10 mouse cellular contexts compared by ENCODE assay signal in genomic region chr2:26298856-26299230, GRCm38 (mm10). TPM values are rescaled to one million over a fixed set of nuclear protein-coding genes. Genes with fewer than 3 reads are reported as not detected.
DNase-seq lines count a peak whose midpoint lies in the region; ATAC-seq and TF ChIP-seq lines count a peak whose summit lies in the region.
"Had no signal": no experiment of that assay in that cellular context is flagged by ENCODE, and none has a peak within 500 bp of the region (broad histone marks: within the 10 kb centered on the region; RNA-seq: fewer than 3 reads in every experiment).

No protein-coding gene starts in this region.

- TF ChIP-seq CTCF in lung, adult 2 months (IDR thresholded peaks at IDR 0.05; ENCODE audit: insufficient read depth, low read length): no peak

- H3K4me3 ChIP-seq in lung, adult 2 months (replicated peaks; ENCODE audit: extremely low read depth, low read depth, low read length): peak overlapping the region; percentile 15
- H3K4me3 ChIP-seq in embryonic facial prominence, embryonic 15.5 days (replicated peaks): no peak overlapping the region; the same call in 1 of the 2 replicates
- H3K4me3 ChIP-seq in midbrain, embryonic 10.5 days: peak overlapping the region; percentile 9; the same call in 1 of the 2 replicates
- peak overlapping the region; percentile 4; the same call in 1 of the 2 replicates for H3K4me3 ChIP-seq in stomach, embryonic 16.5 days (replicated peaks; ENCODE audit: low read length)

- WGBS in lung, adult 2 months: 32% methylated on average over 4 of the region's 4 CpGs
- 10% methylated on average over 4 of the region's 4 CpGs for WGBS in embryonic facial prominence, embryonic 15.5 days
- WGBS in midbrain, embryonic 10.5 days: 8% methylated on average over 4 of the region's 4 CpGs
- WGBS in stomach, embryonic 16.5 days: 26% methylated on average over 4 of the region's 4 CpGs

- H3K9me3 ChIP-seq in embryonic facial prominence, embryonic 15.5 days (replicated peaks): no peaks in the 10 kb centered on the region
- no peaks in the 10 kb centered on the region for H3K9me3 ChIP-seq in midbrain, embryonic 10.5 days (replicated peaks)
- no peaks in the 10 kb centered on the region for H3K9me3 ChIP-seq in stomach, embryonic 16.5 days (replicated peaks; ENCODE audit: control insufficient read depth, low read length)

- TF ChIP-seq POLR2A in lung, adult 2 months (IDR thresholded peaks at IDR 0.05; ENCODE audit: borderline replicate concordance, extremely low read depth, low read depth, low read length): no peak

- H3K27me3 ChIP-seq in embryonic facial prominence, embryonic 15.5 days: peaks cover 7% of the 10 kb centered on the region; the same call in 1 of the 2 replicates
- peaks cover 14% of the 10 kb centered on the region for H3K27me3 ChIP-seq in midbrain, embryonic 10.5 days (ENCODE audit: low read depth, poor library complexity, severe bottlenecking)
- no peaks in the 10 kb centered on the region for H3K27me3 ChIP-seq in stomach, embryonic 16.5 days (ENCODE audit: control insufficient read depth, insufficient read depth, low read length)
- H3K27me3 ChIP-seq: Patski had no signal

- no peaks in the 10 kb centered on the region for H3K36me3 ChIP-seq in embryonic facial prominence, embryonic 15.5 days
- no peaks in the 10 kb centered on the region for H3K36me3 ChIP-seq in midbrain, embryonic 10.5 days
- H3K36me3 ChIP-seq in stomach, embryonic 16.5 days (ENCODE audit: control insufficient read depth, insufficient read depth, low read length): no peaks in the 10 kb centered on the region

- peaks cover 2% of the 10 kb centered on the region; the same call in 1 of the 2 replicates for H3K4me1 ChIP-seq in lung, adult 2 months (ENCODE audit: control insufficient read depth, insufficient read depth, low read length)
- peaks cover 46% of the 10 kb centered on the region for H3K4me1 ChIP-seq in embryonic facial prominence, embryonic 15.5 days
- peaks cover 47% of the 10 kb centered on the region for H3K4me1 ChIP-seq in midbrain, embryonic 10.5 days
- H3K4me1 ChIP-seq in stomach, embryonic 16.5 days (ENCODE audit: control insufficient read depth, insufficient read depth, low read length): peaks cover 30% of the 10 kb centered on the region

- peak overlapping the region; percentile 65 for H3K27ac ChIP-seq in embryonic facial prominence, embryonic 15.5 days (replicated peaks)
- peak overlapping the region; percentile 80 for H3K27ac ChIP-seq in midbrain, embryonic 10.5 days (replicated peaks)
- peak overlapping the region; percentile 68 for H3K27ac ChIP-seq in stomach, embryonic 16.5 days (ENCODE audit: low read length)

- no peak for ATAC-seq in embryonic facial prominence, embryonic 15.5 days (ENCODE audit: insufficient number of reproducible peaks, low FRiP score, low TSS enrichment, low read depth)
- ATAC-seq in stomach, embryonic 16.5 days (ENCODE audit: insufficient read depth, low FRiP score): no peak

- peak overlapping the region; percentile 38 for H3K4me2 ChIP-seq in embryonic facial prominence, embryonic 15.5 days (replicated peaks)
- H3K4me2 ChIP-seq in stomach, embryonic 16.5 days (ENCODE audit: low read depth, low read length): peak overlapping the region; percentile 23; the same call in 1 of the 2 replicates

- no peak overlapping the region for H3K9ac ChIP-seq in embryonic facial prominence, embryonic 15.5 days
- peak overlapping the region; percentile 26; the same call in 1 of the 2 replicates for H3K9ac ChIP-seq in stomach, embryonic 16.5 days (ENCODE audit: low read length)

- no peak for DNase-seq in lung, adult 2 months
- DNase-seq in lung, postnatal 25 days (ENCODE audit: low spot score): no peak
- DNase-seq in midbrain, embryonic 10.5 days (ENCODE audit: low spot score): peak; percentile 26
- no peak for DNase-seq in spleen, postnatal 4 days (ENCODE audit: low spot score in 2 of 2)
- DNase-seq in cerebellum, postnatal 25 days: no peak
- no peak for DNase-seq in layer of hippocampus, adult 9-10 months (ENCODE audit: low spot score)
- DNase-seq: heart, adult 18-20 months had no signal

RNA-seq across cellular contexts. Expression of gene Ccdc187, which starts 4.5 kb away (rescaled TPM):
- polyA plus RNA-seq in lung, adult 2 months (2012; rRNA removed): 6.6 and 7.9 TPM in 2 replicates
- polyA plus RNA-seq in embryonic facial prominence, embryonic 15.5 days (2015; fragmentation: Nextera tagmentation; extraction: Ambion mirVana): 0.70 and 1.1 TPM in 2 replicates
- polyA plus RNA-seq in midbrain, embryonic 10.5 days (2016; fragmentation: Nextera tagmentation; extraction: Ambion mirVana): 0.02 and 0.07 TPM in 2 replicates
- 0.58 and 0.82 TPM in 2 replicates for polyA plus RNA-seq in stomach, embryonic 16.5 days (2015; fragmentation: Nextera tagmentation; extraction: Ambion mirVana)

RNA-seq across cellular contexts. Expression of gene Gpsm1, which starts 16.5 kb away (rescaled TPM):
- 49.9 and 56.2 TPM in 2 replicates for polyA plus RNA-seq in lung, adult 2 months (2012; rRNA removed)
- 52.0 and 52.1 TPM in 2 replicates for polyA plus RNA-seq in embryonic facial prominence, embryonic 15.5 days (2015; fragmentation: Nextera tagmentation; extraction: Ambion mirVana)
- polyA plus RNA-seq in midbrain, embryonic 10.5 days (2016; fragmentation: Nextera tagmentation; extraction: Ambion mirVana): 87.6 and 103 TPM in 2 replicates
- polyA plus RNA-seq in stomach, embryonic 16.5 days (2015; fragmentation: Nextera tagmentation; extraction: Ambion mirVana): 28.8 and 33.0 TPM in 2 replicates

RNA-seq across cellular contexts. Expression of gene Dnlz, which starts 53.1 kb away (rescaled TPM):
- polyA plus RNA-seq in lung, adult 2 months (2012; rRNA removed): 16.3 and 16.4 TPM in 2 replicates
- 30.2 and 31.9 TPM in 2 replicates for polyA plus RNA-seq in embryonic facial prominence, embryonic 15.5 days (2015; fragmentation: Nextera tagmentation; extraction: Ambion mirVana)
- polyA plus RNA-seq in midbrain, embryonic 10.5 days (2016; fragmentation: Nextera tagmentation; extraction: Ambion mirVana): 35.1 and 39.2 TPM in 2 replicates
- 20.5 and 23.8 TPM in 2 replicates for polyA plus RNA-seq in stomach, embryonic 16.5 days (2015; fragmentation: Nextera tagmentation; extraction: Ambion mirVana)
